Mouse (Mus musculus) megakaryocyte, embryonic 14.5 days (primary cell): Measurements from ENCODE around the gene Smyd5.

Source experiments
- FLI1 ChIP-seq: IDR thresholded peaks from 2 replicates; pipeline ENCODE4 v1.6.1; 2012; ENCODE audit warnings: low read length, inconsistent platforms, mixed read lengths
- GATA1 ChIP-seq: IDR thresholded peaks from 3 replicates; pipeline ENCODE4 v1.6.1; 2012; ENCODE audit warnings: mixed read lengths, low read length, inconsistent platforms, borderline replicate concordance

GRCm38 (mm10) chr6:85489717-85490116 is 57.9 kb downstream of the Smyd5 start:
- TF ChIP-seq GATA1: no peak
- TF ChIP-seq FLI1: no peak
